Mouse (Mus musculus): Measurements from ENCODE around the gene Bmp15.

Gene Bmp15

DNA sequence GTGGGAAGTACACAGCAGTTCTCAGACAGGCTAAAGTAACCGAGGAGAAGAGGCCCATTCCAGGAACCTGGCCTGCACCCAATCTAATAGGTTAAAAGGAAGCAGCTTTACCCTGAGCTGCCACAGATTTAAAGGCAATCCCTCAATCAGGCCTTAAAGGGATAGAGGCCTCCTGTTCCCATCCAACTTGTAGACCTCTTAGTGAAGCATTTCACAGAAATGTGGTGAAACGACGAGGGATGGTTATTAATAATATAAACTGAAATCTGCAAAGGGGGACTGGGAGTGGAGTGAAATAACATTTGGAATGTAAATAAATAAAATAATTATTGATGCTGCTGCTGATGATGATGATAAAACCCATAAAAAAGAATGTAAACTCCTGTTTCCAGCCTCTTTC lies at the start of gene Bmp15:
Bmp15 (minus strand) TSS at position 101 of the 400 bp plus-strand sequence.
- DNase-seq (ENCODE audit: low read depth, low spot score): no peak

DNA sequence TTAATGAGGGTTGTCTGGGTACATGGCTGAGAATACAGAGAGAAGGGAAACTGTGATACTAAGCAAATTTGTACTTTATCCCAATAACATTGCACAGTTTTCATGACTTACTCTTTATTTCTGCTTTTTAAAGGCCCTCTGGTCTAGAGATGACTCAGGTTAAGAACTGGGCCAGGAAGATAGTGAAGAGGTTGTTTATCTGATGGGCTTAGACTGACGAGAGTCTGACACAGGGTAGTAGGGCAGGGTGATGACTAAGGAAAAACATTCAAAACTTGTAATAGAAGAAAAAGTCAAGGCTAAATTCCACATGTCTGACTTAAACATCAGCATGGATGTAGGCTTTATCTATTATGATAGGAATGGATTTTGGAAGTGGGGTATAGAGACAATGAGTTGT lies 48.3 kb upstream of the Bmp15 start:
- DNase-seq (ENCODE audit: low read depth, low spot score): no peak

DNA sequence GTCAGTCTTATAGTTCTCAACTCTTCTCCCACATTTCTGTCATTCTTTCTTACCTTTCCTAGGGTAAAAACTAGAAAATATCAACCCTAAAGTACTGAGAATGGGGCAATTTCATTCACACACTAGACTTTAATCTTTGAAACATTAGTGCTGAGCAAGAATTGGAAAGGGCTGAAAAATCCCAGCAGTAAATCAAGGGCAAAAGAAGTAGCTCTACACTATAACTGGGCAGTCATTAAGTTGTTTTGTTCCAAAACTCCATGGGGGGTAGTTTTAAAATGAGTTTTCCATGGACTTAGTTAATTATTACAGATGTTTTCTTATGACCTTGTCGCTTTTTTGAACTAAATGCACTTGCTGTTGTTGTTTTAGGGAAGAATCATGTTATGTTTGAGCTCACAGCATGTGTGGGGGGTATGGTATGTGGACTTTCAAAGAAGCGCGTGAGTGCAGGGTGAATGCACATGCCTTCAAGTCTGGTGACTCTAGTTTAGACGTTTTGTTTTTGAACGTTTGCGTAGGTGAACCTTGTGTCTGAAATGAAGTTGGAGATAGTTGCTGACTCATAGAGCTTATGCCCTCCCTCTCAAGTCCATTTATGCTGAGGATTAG lies 37.1 kb upstream of the Bmp15 start:
- peak; percentile 1 for DNase-seq (ENCODE audit: low read depth, low spot score)

DNA sequence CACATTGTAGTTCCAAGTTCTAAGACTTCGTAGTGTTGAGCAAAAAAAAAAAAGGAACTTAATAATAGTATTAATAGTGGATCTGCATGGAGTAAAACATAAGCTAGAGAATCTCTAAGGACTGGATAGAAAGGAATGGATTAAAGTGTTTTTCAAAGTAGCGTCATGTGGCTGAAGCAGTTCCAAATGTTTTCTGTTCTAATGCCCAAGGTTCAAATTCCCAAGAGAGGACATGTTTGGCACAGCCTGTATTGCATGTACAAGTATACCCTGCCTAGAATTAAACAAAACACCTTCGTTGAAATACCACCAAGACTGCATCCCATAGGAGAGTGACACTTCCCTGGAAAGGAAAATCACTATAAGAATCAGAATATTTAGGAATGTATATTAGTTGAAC lies 36.4 kb upstream of the Bmp15 start:
- DNase-seq (ENCODE audit: low read depth, low spot score): no peak

DNA sequence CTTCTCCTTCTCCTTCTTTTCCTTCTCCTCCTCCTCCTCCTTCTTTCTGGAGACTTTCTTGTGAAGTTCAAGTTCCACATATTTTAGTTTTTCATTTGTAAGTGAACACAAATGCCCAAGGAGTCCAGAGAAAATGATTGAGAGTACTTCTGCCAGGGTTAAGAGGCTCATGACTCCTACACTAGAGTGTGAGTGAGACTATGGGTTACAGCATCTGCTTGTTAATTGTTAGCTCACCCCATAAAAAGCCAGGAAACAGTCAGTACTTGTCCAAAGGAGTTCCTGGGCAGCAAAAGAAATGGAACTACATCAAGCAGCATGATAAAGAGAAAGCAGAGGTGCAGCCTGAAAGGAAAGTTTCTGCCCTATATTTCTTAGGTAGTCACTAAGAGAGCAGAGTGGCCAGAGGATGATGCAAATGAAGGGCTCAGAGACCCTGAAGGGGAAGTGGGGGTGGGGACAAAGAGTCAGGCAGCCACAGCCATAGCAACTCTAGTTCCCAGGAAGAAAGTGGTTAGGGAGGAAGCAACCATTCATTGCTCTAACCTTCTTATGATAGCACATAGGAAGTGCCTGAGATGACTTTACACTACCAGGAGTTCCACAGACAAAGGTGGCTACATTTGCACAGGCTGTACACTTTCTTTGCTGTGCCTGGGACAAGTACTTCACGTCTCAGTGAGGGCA lies 24.9 kb upstream of the Bmp15 start:
- no peak for DNase-seq (ENCODE audit: low read depth, low spot score)

DNA sequence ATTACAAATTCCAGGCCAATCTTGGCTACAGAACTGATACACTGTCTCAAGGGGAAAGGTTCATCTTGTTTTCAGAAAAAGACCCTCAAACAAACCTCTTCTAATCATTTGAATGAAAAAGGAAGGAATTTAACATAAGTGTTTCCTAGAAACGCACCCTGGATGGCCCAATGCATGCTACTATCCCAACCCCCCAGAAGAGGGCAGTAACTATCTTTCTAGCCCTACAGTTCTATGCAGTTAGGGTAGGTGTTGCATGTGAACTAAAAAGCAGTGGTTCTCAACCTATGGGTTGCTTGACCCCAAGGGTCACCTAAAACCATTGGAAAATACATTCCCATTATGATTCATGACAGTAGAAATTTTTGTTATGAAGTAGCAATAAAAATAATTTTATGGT lies 3.5 kb upstream of the Bmp15 start:
- DNase-seq (ENCODE audit: low read depth, low spot score): peak; percentile 12

DNA sequence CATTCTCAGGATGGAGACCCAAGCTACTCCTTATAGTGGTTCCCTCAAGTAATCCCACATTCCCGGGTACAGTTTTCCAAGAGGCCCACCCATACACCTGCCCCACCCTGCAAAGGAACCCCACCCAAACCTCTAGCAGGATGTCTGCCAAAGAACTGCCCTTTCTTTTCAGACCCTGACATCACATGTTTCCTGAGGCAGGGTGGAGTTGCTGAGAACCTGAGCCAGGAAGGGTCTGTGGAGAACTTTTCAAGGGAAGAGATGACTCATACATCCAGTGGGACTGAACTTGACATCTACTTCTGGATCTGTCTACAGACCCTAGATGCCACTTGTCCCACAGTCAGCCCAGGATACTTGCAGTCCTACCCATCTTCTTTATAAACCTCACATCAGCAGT lies 2.8 kb downstream of the Bmp15 start:
- DNase-seq (ENCODE audit: low read depth, low spot score): no peak

Data from mesoderm, embryonic 11.5 days (tissue).